Mouse (Mus musculus): ENCODE measurements around the gene Gm10722. TPM values are rescaled to one million over a fixed set of nuclear protein-coding genes. Genes with fewer than 3 reads are reported as not detected.
"Not testable (repeated sequence)": the region's sequence is repeated elsewhere in the genome, so short reads cannot be mapped to it uniquely, and the experiment has no call there.

The Gm10722 gene
- polyA plus RNA-seq, 1 experiment from 2014 or later, result not detected

DNA sequence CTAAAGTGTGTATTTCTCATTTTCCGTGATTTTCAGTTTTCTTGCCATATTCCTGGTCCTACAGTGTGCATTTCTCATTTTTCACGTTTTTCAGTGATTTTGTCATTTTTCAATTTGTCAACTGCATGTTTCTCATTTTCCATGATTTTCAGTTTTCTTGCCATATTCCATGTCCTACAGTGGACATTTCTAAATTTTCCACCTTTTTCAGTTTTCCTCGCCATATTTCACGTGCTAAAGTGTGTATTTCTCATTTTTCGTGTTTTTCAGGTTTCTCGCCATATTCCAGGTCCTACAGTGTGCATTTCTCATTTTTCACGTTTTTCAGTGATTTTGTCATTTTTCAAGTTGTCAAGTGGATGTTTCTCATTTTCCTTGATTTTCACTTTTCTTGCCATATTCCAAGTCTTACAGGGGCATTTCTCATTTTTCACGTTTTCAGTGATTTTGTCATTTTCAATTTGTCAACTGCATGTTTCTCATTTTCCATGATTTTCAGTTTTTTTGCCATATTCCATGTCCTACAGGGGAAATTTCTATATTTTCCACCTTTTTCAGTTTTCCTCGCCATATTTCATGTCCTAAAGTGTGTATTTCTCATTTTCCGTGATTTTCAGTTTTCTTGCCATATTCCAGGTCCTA lies 30.1 kb downstream of the Gm10722 start:
- not testable (repeated sequence) for H3K27me3 ChIP-seq (ENCODE audit: insufficient read depth, poor library complexity, severe bottlenecking); H3K27ac ChIP-seq; H3K36me3 ChIP-seq; H3K4me1 ChIP-seq (replicated peaks); H3K4me3 ChIP-seq; H3K9me3 ChIP-seq
- peak; percentile 96 for DNase-seq (ENCODE audit: low spot score)
- 43% methylated on average over 3 of the region's 10 CpGs for WGBS

DNA sequence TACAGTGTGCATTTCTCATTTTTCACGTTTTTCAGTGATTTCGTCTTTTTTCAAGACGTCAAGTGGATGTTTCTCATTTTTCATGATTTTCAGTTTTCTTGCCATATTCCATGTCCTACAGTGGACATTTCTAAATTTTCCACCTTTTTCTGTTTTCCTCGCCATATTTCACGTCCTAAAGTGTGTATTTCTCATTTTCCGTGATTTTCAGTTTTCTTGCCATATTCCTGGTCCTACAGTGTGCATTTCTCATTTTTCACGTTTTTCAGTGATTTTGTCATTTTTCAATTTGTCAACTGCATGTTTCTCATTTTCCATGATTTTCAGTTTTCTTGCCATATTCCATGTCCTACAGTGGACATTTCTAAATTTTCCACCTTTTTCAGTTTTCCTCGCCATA lies 33.6 kb downstream of the Gm10722 start, which contains the start of gene Gm17535:
Gm17535 (plus strand) TSS at position 301 of the 400 bp plus-strand sequence.
- H3K9me3 ChIP-seq; H3K27me3 ChIP-seq (ENCODE audit: insufficient read depth, poor library complexity, severe bottlenecking); H3K36me3 ChIP-seq; H3K4me3 ChIP-seq; H3K4me1 ChIP-seq (replicated peaks); H3K27ac ChIP-seq; DNase-seq (ENCODE audit: low spot score): not testable (repeated sequence)
- 28% methylated on average over 1 of the region's 8 CpGs for WGBS

DNA sequence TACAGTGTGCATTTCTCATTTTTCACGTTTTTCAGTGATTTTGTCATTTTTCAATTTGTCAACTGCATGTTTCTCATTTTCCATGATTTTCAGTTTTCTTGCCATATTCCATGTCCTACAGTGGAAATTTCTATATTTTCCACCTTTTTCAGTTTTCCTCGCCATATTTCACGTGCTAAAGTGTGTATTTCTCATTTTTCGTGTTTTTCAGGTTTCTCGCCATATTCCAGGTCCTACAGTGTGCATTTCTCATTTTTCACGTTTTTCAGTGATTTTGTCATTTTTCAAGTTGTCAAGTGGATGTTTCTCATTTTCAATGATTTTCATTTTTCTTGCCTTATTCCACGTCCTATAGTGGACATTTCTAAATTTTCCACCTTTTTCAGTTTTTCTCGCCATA lies 35.9 kb downstream of the Gm10722 start, which contains the start of gene Gm10715:
Gm10715 (plus strand) TSS at position 301 of the 400 bp plus-strand sequence.
- not testable (repeated sequence) for H3K36me3 ChIP-seq; H3K27ac ChIP-seq; H3K4me1 ChIP-seq (replicated peaks); H3K27me3 ChIP-seq (ENCODE audit: insufficient read depth, poor library complexity, severe bottlenecking); DNase-seq (ENCODE audit: low spot score); H3K4me3 ChIP-seq
- 77% methylated on average over 8 of the region's 8 CpGs for WGBS
- H3K9me3 ChIP-seq, result peaks cover 13% of the 10 kb centered on the region; the same call in 1 of the 2 replicates

DNA sequence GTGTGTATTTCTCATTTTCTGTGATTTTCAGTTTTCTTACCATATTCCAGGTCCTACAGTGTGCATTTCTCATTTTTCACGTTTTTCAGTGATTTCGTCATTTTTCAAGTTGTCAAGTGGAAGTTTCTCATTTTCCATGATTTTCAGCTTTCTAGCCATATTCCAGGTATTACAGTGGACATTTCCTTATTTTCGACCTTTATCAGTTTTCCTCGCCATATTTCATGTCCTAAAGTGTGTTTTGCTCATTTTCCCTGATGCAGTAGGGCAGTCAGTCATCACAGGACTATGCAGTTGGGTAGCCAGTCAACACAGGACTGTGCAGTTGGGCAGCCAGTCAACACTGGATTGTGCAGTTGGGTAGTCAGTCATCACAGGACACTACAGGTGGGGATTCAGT lies 37.4 kb downstream of the Gm10722 start:
- H3K27ac ChIP-seq; H3K27me3 ChIP-seq (ENCODE audit: insufficient read depth, poor library complexity, severe bottlenecking); H3K36me3 ChIP-seq; H3K4me3 ChIP-seq; H3K4me1 ChIP-seq (replicated peaks): not testable (repeated sequence)
- peak; percentile 18 for DNase-seq (ENCODE audit: low spot score)
- peaks cover 24% of the 10 kb centered on the region for H3K9me3 ChIP-seq
- 69% methylated on average over 4 of the region's 4 CpGs for WGBS

Other genes starting within 250 kb of the Gm10722 start
- gene Gm11168, start 2.4 kb downstream of the Gm10722 start, polyA plus RNA-seq (2016; fragmentation: Nextera tagmentation; extraction: Ambion mirVana), result not detected in 2 replicates
- gene Gm10721, start 12.2 kb downstream of the Gm10722 start, polyA plus RNA-seq (2016; fragmentation: Nextera tagmentation; extraction: Ambion mirVana), result not detected in 2 replicates
- not detected in 2 replicates for gene Gm10720, start 14.7 kb downstream of the Gm10722 start, polyA plus RNA-seq (2016; fragmentation: Nextera tagmentation; extraction: Ambion mirVana)
- gene Gm10719, start 16.5 kb downstream of the Gm10722 start, polyA plus RNA-seq (2016; fragmentation: Nextera tagmentation; extraction: Ambion mirVana), result 0.30 TPM in 1 of 2 replicates, not detected in the other
- not detected in 2 replicates for gene Gm10718, start 22.6 kb downstream of the Gm10722 start, polyA plus RNA-seq (2016; fragmentation: Nextera tagmentation; extraction: Ambion mirVana)
- 0.26 TPM in 1 of 2 replicates, not detected in the other for gene Gm10717, start 24.5 kb downstream of the Gm10722 start, polyA plus RNA-seq (2016; fragmentation: Nextera tagmentation; extraction: Ambion mirVana)
- gene Gm17535, start 33.7 kb downstream of the Gm10722 start, polyA plus RNA-seq (2016; fragmentation: Nextera tagmentation; extraction: Ambion mirVana), result not detected in 2 replicates
- not detected in 2 replicates for gene Gm10715, start 36.0 kb downstream of the Gm10722 start, polyA plus RNA-seq (2016; fragmentation: Nextera tagmentation; extraction: Ambion mirVana)